Mouse (Mus musculus): ENCODE results near the gene Hcn1.

- TF ChIP-seq CTCF (IDR thresholded peaks at IDR 0.05; ENCODE audit: extremely low read depth, insufficient read depth, insufficient read length, insufficient replicate concordance), result no peak
- no peak for TF ChIP-seq POLR2A (IDR thresholded peaks at IDR 0.05; ENCODE audit: low read depth, low read length)
These were observed 85.5 kb downstream of the Hcn1 start for GRCm38 (mm10) chr13:117687670-117688069.
